Mouse (Mus musculus) adrenal gland, postnatal 10 days (tissue): ENCODE measurements around the gene Spred1. TPM values are rescaled to one million over a fixed set of nuclear protein-coding genes. Genes with fewer than 3 reads are reported as not detected.

Experiments used
- DNase-seq: peaks from one replicate; pipeline ENCODE4 v3.0.0; 2021; ENCODE audit warnings: mixed read lengths
- microRNA-seq: library from miRNA; unstranded; fragments of <30 nt; microRNA quantifications from one replicate; pipeline ENCODE4 v1.2.0, GENCODE M21; 2021
- total RNA-seq, 2 experiments: library from RNA; stranded (reverse); gene quantifications; 2 replicates each; pipeline ENCODE4 v1.2.3; 2021

Gene Spred1
- total RNA-seq, 2 experiments from 2014 or later = 54.5 to 67.9 TPM

DNA sequence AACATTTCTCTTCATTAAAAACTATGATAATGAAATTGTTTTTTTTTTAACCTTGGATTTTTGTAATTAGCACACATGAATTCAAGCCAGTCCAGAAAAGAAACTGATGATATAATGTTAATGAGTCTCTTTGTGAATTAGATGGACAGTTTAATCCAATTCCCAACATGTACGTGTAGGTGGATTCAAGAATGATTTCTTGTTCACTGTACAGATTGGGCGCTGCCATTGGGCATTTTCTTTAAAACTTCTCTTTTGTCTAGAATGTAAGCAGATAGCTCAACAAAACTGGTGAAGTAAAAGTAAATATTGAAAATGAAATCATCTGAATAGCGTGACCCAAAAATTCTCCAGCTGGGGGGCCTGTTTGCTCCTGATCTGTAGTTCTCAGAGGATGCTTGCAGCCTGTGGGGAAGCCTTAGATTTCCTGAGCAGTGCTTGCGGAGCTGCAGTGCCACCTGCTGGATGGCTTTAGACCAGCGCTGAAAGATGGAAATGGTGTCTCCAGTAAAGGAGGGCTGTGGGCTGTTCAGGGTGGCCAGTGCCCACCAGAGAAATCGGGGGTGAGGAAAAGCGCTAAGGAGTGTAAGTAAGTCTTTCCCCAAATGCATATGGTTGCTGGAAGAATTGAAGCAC is 59.2 kb downstream of the Spred1 start:
- peak; percentile 89 for DNase-seq

GRCm38 (mm10) chr2:117185587-117185986 is 64.4 kb downstream of the Spred1 start:
- no peak for DNase-seq

DNA sequence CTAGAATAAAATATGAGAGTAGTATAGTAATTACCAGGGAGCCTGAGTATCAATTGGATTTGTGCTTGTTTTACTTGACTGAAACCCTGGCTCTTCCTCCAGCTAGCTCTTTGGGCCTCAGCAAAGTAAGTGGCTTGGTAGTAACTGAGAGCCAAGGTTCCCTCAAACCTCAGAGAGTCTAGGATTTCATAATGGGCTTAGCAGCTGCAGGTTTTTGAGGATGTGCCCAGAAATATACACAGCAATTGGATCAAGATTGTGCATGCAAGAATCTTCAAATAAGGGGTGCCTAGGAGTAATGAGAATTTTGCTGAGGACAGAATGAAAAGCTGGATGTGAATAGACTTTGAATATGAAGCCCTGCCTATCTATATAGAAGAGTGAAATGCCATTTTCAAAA is 69.7 kb downstream of the Spred1 start:
- no peak for DNase-seq

DNA sequence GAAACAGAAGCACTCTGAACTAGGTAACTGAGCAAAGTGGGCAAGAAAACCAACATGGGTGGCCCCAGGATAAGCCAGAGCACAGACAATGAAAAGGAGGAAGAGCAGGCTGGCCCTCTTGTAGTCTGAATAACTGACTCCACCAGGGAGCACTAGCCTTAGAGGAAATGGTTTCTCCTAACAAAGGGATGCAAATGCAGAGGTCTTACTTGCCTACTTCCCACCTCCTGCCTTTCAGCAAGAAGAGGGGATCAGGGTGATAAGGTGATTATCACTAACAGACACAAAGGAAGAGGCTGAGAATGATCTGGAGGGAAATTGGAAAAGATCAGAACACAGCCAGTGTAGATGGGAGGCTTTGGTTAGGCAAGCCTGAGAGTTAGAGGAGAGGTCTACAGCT is 73.1 kb downstream of the Spred1 start:
- DNase-seq = no peak

- DNase-seq = no peak
Observed at GRCm38 (mm10) chr2:117195151-117195550, 74.0 kb downstream of the Spred1 start.

DNA sequence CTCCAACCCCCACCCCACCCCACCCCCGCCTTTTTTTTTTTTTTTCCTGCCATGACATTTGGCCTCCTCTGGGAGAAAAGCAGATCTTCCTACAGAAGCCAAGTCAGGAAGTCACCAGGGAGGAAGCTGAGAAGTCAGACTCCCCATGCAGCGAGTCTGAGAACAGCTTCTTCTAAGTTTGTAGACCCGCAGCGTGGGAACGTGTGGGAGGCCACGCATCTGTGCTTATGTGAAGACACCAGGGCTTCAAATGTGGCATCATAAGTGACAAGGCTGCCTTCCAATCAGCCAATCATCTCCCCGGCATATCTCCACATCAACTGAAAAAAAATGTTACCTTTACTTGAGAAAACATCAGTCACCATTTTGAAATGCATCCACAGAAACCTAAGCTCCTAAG is 74.4 kb downstream of the Spred1 start:
- no peak for DNase-seq

- DNase-seq = no peak
Observed at GRCm38 (mm10) chr2:117200869-117201338, 79.7 kb downstream of the Spred1 start.

- no peak for DNase-seq
Observed at GRCm38 (mm10) chr2:117203350-117203749, 82.2 kb downstream of the Spred1 start.

GRCm38 (mm10) chr2:117204534-117204933 is 83.4 kb downstream of the Spred1 start:
- DNase-seq = peak; percentile 66

- DNase-seq = no peak
Observed at GRCm38 (mm10) chr2:117205066-117205465, 83.9 kb downstream of the Spred1 start.

DNA sequence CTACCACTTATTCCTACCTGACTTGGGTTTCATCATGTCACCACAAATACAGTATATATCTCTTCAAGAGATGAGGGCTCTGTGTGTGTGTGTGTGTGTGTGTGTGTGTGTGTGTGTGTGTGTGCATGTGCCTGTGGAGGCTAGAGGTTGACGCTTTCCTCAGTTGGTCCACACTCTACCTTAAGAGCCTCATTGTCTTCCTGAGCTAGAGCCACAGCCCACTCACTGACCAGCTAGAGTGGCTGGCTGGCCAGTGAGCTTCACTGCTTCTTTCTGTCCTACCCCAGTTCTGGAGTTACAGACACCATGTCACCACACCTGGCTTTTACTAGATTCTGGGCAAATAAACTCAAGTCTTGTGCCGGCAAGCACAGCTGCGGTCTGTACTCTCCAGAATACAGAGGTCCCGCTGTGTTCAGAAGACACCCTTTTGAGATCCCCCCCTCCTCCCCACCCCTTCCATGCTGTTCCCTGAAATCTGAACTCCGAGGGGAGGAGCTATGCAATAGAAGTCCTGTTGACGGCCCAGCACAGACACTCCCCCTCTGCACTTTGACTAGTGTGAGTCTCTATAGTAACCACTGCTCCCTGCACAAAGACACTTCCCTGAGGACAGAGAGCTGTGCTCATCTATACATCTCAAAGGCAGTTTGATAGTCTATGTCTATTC is 89.4 kb downstream of the Spred1 start:
- DNase-seq = peak; percentile 57

DNA sequence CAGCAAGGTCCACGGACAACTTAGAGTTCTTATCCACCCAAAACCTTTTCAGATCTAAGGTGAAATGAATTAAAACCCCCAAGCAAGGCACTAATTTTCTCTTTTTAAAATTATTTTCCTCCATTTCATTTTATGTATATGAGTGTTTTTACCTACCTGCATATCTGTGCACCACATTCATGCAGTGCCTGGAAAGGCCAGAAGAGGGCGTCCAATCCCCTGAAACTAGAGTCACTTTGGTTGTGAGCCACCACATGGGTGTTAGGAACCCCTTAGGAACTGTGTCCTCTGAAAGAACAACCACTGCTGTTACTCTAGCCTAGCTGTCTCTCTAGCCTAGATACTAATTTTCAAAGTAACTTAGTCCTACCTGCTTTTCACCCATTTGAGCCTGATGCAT is 95.0 kb downstream of the Spred1 start:
- DNase-seq = no peak

- DNase-seq = no peak
Observed at GRCm38 (mm10) chr2:117217695-117218216, 96.6 kb downstream of the Spred1 start.

- no peak for DNase-seq
Observed at GRCm38 (mm10) chr2:117219536-117219935, 98.4 kb downstream of the Spred1 start.

DNA sequence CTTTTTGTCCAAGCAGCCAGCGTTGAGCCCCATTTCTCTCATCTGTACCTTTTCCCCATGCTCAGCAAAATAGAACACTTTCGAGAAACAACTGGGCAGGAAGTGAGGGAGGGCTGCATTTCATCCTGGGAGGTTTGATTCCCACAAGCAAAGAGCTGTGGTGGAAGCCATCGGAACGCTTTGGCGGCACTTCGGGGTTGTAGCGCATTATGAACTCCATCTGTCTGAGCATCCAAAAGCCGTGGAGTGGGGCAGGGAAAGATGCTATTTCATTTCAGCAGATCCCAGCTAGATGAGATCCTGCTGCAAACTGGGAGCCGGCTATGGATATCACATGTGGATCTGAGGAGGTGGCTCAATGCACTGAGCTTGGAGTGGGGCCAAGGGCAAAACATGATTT is 101.5 kb downstream of the Spred1 start:
- no peak for DNase-seq

- no peak for DNase-seq
Observed at GRCm38 (mm10) chr2:117228601-117229125, 107.5 kb downstream of the Spred1 start.

GRCm38 (mm10) chr2:117230261-117230660 is 109.1 kb downstream of the Spred1 start:
- no peak for DNase-seq

GRCm38 (mm10) chr2:117231257-117231656 is 110.1 kb downstream of the Spred1 start:
- peak; percentile 94 for DNase-seq

Small RNA genes lying within 50 kb of the gene (microRNA-seq; reads per million reads assigned to microRNA genes)
- 5,806 reads per million, percentile 89 among the genes with 10 or more reads in this experiment for gene Mir674

Other genes starting within 250 kb of the Spred1 start
- gene Tmco5, start 242.7 kb upstream of the Spred1 start, total RNA-seq = not detected
- gene Fam98b, start 128.4 kb downstream of the Spred1 start, total RNA-seq = 10 to 100 TPM; 29.5 to 31.2 TPM
- 1 to 10 TPM; 2.7 to 3.2 TPM for gene Rasgrp1, start 221.6 kb downstream of the Spred1 start, total RNA-seq